In genomic region chr5:67606916-67607803, GRCm38 (mm10) we compare ENCODE assay signal across 8 mouse cellular contexts. TPM values are rescaled to one million over a fixed set of nuclear protein-coding genes. Genes with fewer than 3 reads are reported as not detected.
A peak's percentile ranks its signal among the peaks of the same experiment; 100 is the strongest.
DNase-seq lines count a peak whose midpoint lies in the region; ATAC-seq and TF ChIP-seq lines count a peak whose summit lies in the region.

No protein-coding gene starts in this region.

- H3K4me1 ChIP-seq in embryonic facial prominence, embryonic 15.5 days, result peaks cover 21% of the 10 kb centered on the region
- peaks cover 38% of the 10 kb centered on the region for H3K4me1 ChIP-seq in hindbrain, embryonic 10.5 days (replicated peaks)
- peaks cover 17% of the 10 kb centered on the region for H3K4me1 ChIP-seq in limb, embryonic 14.5 days (ENCODE audit: control insufficient read depth, insufficient read depth, low read length)
- peaks cover 5% of the 10 kb centered on the region for H3K4me1 ChIP-seq in neural tube, embryonic 11.5 days (ENCODE audit: control insufficient read depth, insufficient read depth, low read length)

- H3K4me2 ChIP-seq in embryonic facial prominence, embryonic 15.5 days (replicated peaks), result peak overlapping the region; percentile 94
- peak overlapping the region; percentile 94 for H3K4me2 ChIP-seq in limb, embryonic 14.5 days (replicated peaks; ENCODE audit: low read depth, low read length, severe bottlenecking)
- H3K4me2 ChIP-seq in neural tube, embryonic 11.5 days (ENCODE audit: low read depth), result peak overlapping the region; percentile 89

- H3K9me3 ChIP-seq in embryonic facial prominence, embryonic 15.5 days (replicated peaks), result no peaks in the 10 kb centered on the region
- H3K9me3 ChIP-seq in hindbrain, embryonic 10.5 days, result no peaks in the 10 kb centered on the region
- no peaks in the 10 kb centered on the region for H3K9me3 ChIP-seq in limb, embryonic 14.5 days (ENCODE audit: control insufficient read depth, low read length)
- H3K9me3 ChIP-seq in neural tube, embryonic 11.5 days (ENCODE audit: control insufficient read depth, low read length), result no peaks in the 10 kb centered on the region

- 1% methylated on average over 66 of the region's 66 CpGs for WGBS in embryonic facial prominence, embryonic 15.5 days
- under 1% methylated on average over 66 of the region's 66 CpGs for WGBS in hindbrain, embryonic 10.5 days
- WGBS in limb, embryonic 14.5 days, result 3% methylated on average over 58 of the region's 66 CpGs
- under 1% methylated on average over 66 of the region's 66 CpGs for WGBS in neural tube, embryonic 11.5 days

- peak; percentile 49 for ATAC-seq in embryonic facial prominence, embryonic 15.5 days (ENCODE audit: insufficient number of reproducible peaks, low FRiP score, low TSS enrichment, low read depth)
- ATAC-seq in limb, embryonic 14.5 days (ENCODE audit: low FRiP score, low read depth), result no peak
- ATAC-seq in neural tube, embryonic 11.5 days (ENCODE audit: insufficient read depth, low FRiP score, low TSS enrichment), result peak; percentile 43; the same call in 1 of the 2 replicates
- no peak for ATAC-seq in activated CD4-positive, CD25-positive, alpha-beta regulatory T cell, adult 4 months

- peak overlapping the region; percentile 51 for H3K4me3 ChIP-seq in embryonic facial prominence, embryonic 15.5 days (replicated peaks)
- peak overlapping the region; percentile 63 for H3K4me3 ChIP-seq in hindbrain, embryonic 10.5 days
- peak overlapping the region; percentile 51 for H3K4me3 ChIP-seq in limb, embryonic 14.5 days (replicated peaks; ENCODE audit: low read length)
- H3K4me3 ChIP-seq in neural tube, embryonic 11.5 days (ENCODE audit: low read depth, low read length), result peak overlapping the region; percentile 57

- H3K27ac ChIP-seq in embryonic facial prominence, embryonic 15.5 days (replicated peaks), result no peak overlapping the region
- H3K27ac ChIP-seq in hindbrain, embryonic 10.5 days, result peak overlapping the region; percentile 87
- no peak overlapping the region for H3K27ac ChIP-seq in limb, embryonic 14.5 days (replicated peaks; ENCODE audit: low read depth, low read length)
- H3K27ac ChIP-seq in neural tube, embryonic 11.5 days (ENCODE audit: low read depth, low read length), result no peak overlapping the region

- no peak overlapping the region for H3K9ac ChIP-seq in embryonic facial prominence, embryonic 15.5 days
- H3K9ac ChIP-seq in limb, embryonic 14.5 days (ENCODE audit: low read depth, low read length, severe bottlenecking), result peak overlapping the region; percentile 38
- peak overlapping the region; percentile 60 for H3K9ac ChIP-seq in neural tube, embryonic 11.5 days (ENCODE audit: low read length)

- no peak for TF ChIP-seq POLR2A in limb, embryonic 14.5 days (IDR thresholded peaks at IDR 0.05; ENCODE audit: borderline replicate concordance, extremely low read depth, insufficient read depth, insufficient read length)

- H3K27me3 ChIP-seq in embryonic facial prominence, embryonic 15.5 days, result peaks cover 72% of the 10 kb centered on the region
- H3K27me3 ChIP-seq in hindbrain, embryonic 10.5 days (ENCODE audit: insufficient read depth, poor library complexity, severe bottlenecking), result peaks cover 94% of the 10 kb centered on the region
- H3K27me3 ChIP-seq in limb, embryonic 14.5 days (ENCODE audit: control insufficient read depth, insufficient read depth, low read length), result peaks cover 63% of the 10 kb centered on the region
- H3K27me3 ChIP-seq in neural tube, embryonic 11.5 days (ENCODE audit: control insufficient read depth, insufficient read depth, low read length), result peaks cover 40% of the 10 kb centered on the region

- DNase-seq in layer of hippocampus, postnatal 10 days (ENCODE audit: low spot score in 2 of 2), result peak; percentile 30 to 44
- DNase-seq in layer of hippocampus, adult 9-11 months, result no peak
- peak; percentile 21 for DNase-seq in MN1 (ENCODE audit: low spot score)
- DNase-seq in hindbrain, embryonic 10.5 days (ENCODE audit: low spot score), result peak; percentile 55
- DNase-seq in limb, embryonic 14.5 days (ENCODE audit: low spot score), result no peak
- peak; percentile 71 for DNase-seq in neural tube, embryonic 11.5 days (ENCODE audit: low spot score)

- no peaks in the 10 kb centered on the region for H3K36me3 ChIP-seq in embryonic facial prominence, embryonic 15.5 days
- H3K36me3 ChIP-seq in hindbrain, embryonic 10.5 days, result peaks cover 7% of the 10 kb centered on the region; the same call in 1 of the 2 replicates
- no peaks in the 10 kb centered on the region for H3K36me3 ChIP-seq in limb, embryonic 14.5 days (ENCODE audit: control insufficient read depth, insufficient read depth, low read length)
- H3K36me3 ChIP-seq in neural tube, embryonic 11.5 days (ENCODE audit: control insufficient read depth, insufficient read depth, low read length), result no peaks in the 10 kb centered on the region

RNA-seq across cellular contexts. Expression of gene Shisa3, which starts 0.5 kb away (rescaled TPM):
- total RNA-seq in layer of hippocampus, postnatal 10 days (2021), result under 1 TPM; 0.42 to 0.48 TPM
- polyA plus RNA-seq in embryonic facial prominence, embryonic 15.5 days (2015; fragmentation: Nextera tagmentation; extraction: Ambion mirVana), result 2.5 and 4.2 TPM in 2 replicates
- 6.7 and 7.3 TPM in 2 replicates for polyA plus RNA-seq in hindbrain, embryonic 10.5 days (2016; fragmentation: Nextera tagmentation; extraction: Ambion mirVana)
- 6.3 and 9.8 TPM in 2 replicates for polyA plus RNA-seq in limb, embryonic 14.5 days (2012; rRNA removed)
- polyA plus RNA-seq in limb, embryonic 14.5 days (2014; fragmentation: Nextera tagmentation; extraction: Ambion mirVana), result 4.6 TPM in 2 replicates
- 10.0 and 13.2 TPM in 2 replicates for polyA plus RNA-seq in neural tube, embryonic 11.5 days (2014; fragmentation: Nextera tagmentation; extraction: Ambion mirVana)
- under 1 TPM in 1 of 2 experiments, not detected in 1; 0.29 TPM for polyA plus RNA-seq in activated CD4-positive, CD25-positive, alpha-beta regulatory T cell, adult 4 months (2017; shearing (Covaris generic))

Comparison
In these comparisons a context has a peak if more than half of its experiments do, and no peak if none do; other contexts are left out.
1. DNase-seq: peak in layer of hippocampus, postnatal 10 days (2 of 2), MN1 (single experiment), hindbrain, embryonic 10.5 days (single experiment) and neural tube, embryonic 11.5 days (single experiment); none in layer of hippocampus, adult 9-11 months (single experiment) and limb, embryonic 14.5 days (single experiment).
2. ATAC-seq: peak in embryonic facial prominence, embryonic 15.5 days (single experiment) and neural tube, embryonic 11.5 days (single experiment); none in limb, embryonic 14.5 days (single experiment) and activated CD4-positive, CD25-positive, alpha-beta regulatory T cell, adult 4 months (single experiment).
3. Peak in every context shown above with its lines, with median percentiles within 50 percentile points of each other: H3K4me2 ChIP-seq and H3K4me3 ChIP-seq.